Mouse (Mus musculus) telencephalon, adult 2 months (tissue): Measurements from ENCODE around the gene Rasgrf1.

Experiments used
- DNase-seq: peaks from one replicate; pipeline ENCODE4 v3.0.0-alpha.2; 2011; ENCODE audit warnings: low read depth, low spot score

Gene Rasgrf1

DNA sequence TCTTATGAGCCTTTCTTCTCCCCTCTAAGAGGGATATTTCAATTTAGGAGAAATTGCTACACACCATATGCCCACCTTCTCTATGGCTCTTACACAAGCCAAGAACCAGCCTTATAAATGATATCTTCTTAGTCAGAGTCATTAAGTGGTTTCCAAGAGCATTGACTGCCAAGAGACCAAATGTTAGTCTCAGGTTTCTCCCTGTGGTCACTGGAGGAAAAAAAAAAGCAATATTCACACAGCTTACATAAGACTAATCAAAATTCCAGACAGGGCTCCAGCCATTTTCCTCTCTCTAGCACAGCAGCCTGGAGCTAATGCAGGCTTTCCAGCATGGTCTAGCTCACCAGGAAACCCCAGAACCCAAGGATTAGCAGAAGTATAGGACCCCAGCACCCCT lies 3.1 kb upstream of the Rasgrf1 start:
- no peak for DNase-seq

DNA sequence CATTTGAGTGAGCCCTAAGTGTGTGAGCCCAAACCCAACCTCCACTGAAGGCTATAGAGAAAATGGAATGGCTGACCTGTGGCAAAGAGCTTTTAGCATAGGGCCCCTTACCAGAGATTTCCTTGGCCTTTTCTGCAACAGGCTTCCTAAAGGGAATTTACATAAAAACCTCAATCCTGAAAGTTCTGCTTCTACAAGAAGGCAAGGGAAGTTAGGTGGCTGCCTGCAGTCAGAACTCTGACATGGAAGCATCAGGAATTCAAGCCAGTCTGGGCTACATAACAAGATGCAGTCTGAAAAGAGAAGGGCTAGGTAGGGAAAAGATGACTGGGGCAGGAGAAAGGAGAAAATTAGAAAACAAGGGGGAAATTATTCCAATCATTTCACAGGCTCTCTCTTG lies 1.8 kb upstream of the Rasgrf1 start:
- no peak for DNase-seq

DNA sequence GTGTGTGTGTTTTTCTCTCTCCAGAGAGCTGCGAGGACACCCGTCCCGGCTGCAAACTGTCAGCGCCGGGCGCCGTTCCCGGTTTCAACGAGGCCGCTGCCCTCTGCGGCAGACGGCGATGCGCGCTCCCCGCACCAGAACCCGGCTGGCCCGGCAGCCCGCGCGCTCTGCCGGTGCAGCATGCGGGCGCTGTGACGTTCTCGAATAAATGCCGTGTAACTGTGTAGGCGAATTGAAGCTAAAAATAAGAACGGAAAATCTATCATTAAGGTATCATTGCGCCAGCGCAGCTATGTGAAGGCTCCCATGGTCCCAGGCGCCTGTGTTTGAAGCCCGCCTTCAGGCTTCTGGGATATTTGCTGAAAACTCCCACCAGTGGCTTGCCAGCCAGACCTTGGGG lies 1.1 kb upstream of the Rasgrf1 start:
- DNase-seq: peak; percentile 81

- DNase-seq: no peak
Observed at GRCm38 (mm10) chr9:89910011-89910400, 298 bp downstream of the Rasgrf1 start.

GRCm38 (mm10) chr9:89910741-89911444 lies 1.2 kb downstream of the Rasgrf1 start:
- no peak for DNase-seq

GRCm38 (mm10) chr9:89911891-89912549 lies 2.3 kb downstream of the Rasgrf1 start:
- DNase-seq: no peak

- no peak for DNase-seq
Observed at GRCm38 (mm10) chr9:89913135-89913534, 3.4 kb downstream of the Rasgrf1 start.

DNA sequence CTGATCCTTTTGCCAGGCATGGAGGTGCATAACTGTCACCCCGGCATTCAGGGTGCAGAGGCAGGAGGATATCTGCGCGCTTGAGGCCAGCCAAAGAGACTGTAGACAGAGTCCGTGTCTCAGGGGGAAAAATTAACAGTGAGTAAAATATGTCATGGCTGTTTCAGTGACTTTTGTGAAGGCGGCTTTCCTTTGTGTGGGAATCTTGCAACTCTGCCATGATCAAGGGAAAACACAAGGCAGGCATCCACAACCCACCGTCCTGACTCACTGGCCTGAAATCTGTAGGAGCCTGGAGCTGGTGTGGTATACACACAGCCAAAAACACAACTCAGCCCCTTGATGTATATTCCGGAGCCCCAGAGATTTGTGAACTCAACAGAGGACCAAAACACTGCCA lies 6.8 kb downstream of the Rasgrf1 start:
- no peak for DNase-seq

GRCm38 (mm10) chr9:89917431-89917830 lies 7.7 kb downstream of the Rasgrf1 start:
- DNase-seq: no peak

- no peak for DNase-seq
Observed at GRCm38 (mm10) chr9:89918832-89919231, 9.1 kb downstream of the Rasgrf1 start.

GRCm38 (mm10) chr9:89921121-89921520 lies 11.4 kb downstream of the Rasgrf1 start:
- no peak for DNase-seq

- no peak for DNase-seq
Observed at GRCm38 (mm10) chr9:89922666-89923065, 13.0 kb downstream of the Rasgrf1 start.

DNA sequence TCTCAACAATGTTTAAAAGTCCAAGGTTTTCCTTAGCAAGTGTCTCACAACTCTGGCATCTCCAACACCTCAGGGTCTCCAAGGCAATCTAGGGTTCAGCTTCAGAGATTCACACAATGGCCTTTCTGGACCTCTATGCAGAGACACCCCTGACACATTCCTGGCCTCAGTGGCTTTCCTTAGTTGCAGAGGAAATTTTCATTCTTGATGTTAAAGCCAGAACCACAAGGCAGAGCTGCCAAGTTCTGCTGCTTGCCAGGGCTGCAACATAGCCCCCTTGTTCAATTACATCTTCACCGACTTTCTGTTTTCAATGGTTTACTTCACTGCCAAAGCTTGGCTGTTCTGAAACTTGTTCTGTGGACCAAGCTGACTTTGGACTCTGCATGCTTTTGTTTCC lies 15.1 kb downstream of the Rasgrf1 start:
- no peak for DNase-seq

- no peak for DNase-seq
Observed at GRCm38 (mm10) chr9:89928497-89928896, 18.8 kb downstream of the Rasgrf1 start.

GRCm38 (mm10) chr9:89940428-89940827 lies 30.7 kb downstream of the Rasgrf1 start:
- DNase-seq: no peak

GRCm38 (mm10) chr9:89946830-89947229 lies 37.1 kb downstream of the Rasgrf1 start:
- DNase-seq: no peak

DNA sequence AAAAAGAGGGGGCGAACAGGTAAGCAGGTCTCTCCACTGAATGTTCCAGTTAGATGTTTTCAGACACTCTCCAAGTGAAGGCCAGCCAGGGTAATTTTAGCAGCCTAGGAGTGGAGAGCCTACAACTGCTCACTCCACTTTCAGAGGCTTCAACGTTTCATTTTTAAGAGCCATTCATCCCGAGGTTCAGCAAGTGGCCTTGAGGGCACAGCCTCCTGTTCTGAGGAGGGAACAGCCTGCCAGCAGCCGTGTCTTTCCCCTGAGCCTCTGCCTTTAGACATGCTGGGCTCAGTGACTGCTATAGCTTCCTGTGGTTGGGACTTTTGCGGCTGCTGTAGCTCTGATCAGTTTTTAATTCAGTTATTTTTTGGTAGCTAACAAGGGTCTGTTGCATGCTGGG lies 38.9 kb downstream of the Rasgrf1 start:
- DNase-seq: no peak

GRCm38 (mm10) chr9:89953596-89954215 lies 44.0 kb downstream of the Rasgrf1 start:
- DNase-seq: no peak

DNA sequence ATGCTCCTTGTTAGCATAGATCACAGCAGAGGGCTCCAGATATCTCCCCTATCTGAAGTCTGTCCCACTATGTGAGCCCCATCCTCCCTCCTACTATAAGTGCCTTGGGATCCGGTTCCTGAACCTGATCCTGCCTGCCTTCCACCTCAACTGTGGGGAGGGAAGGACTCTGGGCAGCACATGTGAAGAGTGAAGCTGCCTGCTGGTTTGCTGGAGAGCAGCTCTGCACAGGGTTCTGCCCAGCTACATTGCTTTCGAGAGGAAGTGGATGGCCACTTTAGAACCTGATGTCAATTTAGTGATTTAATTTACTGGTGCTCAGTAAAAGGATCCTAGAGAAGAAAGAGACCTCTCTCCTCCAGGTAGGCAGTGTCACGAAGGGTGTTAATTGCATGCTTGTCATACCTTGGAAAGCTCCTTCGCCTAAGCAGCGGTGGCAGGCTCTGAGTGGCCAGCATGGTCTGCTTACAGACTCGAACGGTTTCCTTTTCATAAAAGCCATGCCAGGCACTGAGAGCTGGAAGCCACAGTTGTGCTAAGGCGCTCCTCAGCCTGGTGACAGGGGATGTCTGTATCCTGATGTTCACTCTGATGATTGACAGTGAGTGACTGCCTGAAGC lies 45.3 kb downstream of the Rasgrf1 start:
- no peak for DNase-seq

GRCm38 (mm10) chr9:89958959-89959358 lies 49.3 kb downstream of the Rasgrf1 start:
- DNase-seq: no peak

GRCm38 (mm10) chr9:89964091-89964490 lies 54.4 kb downstream of the Rasgrf1 start:
- no peak for DNase-seq

DNA sequence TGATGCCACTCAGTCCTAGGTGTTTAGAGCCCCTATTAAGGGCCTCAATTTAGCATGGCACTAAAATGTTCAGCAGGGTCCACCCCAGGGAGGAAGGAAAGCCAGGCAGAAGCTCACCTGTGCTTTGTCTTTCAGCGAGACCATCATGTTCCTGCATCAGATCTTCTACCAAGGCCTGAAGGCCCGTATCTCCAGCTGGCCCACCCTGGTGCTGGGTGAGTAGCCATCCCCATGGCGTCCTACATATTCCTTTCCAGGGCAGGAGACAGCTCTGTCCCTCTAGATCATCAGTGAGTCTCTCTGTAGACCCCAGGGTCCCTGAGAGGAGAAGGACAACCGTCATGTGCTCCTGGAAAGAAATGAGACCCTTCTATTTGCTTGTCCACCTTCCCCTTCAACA lies 58.0 kb downstream of the Rasgrf1 start:
- no peak for DNase-seq
